Mouse (Mus musculus): ENCODE data around the gene Tmem176b. TPM values are rescaled to one million over a fixed set of nuclear protein-coding genes. Genes with fewer than 3 reads are reported as not detected.
"Not testable (repeated sequence)": the region's sequence is repeated elsewhere in the genome, so short reads cannot be mapped to it uniquely, and the experiment has no call there.

The Tmem176b gene
- polyA plus RNA-seq, 1 experiment from 2014 or later, result 496 TPM

DNA sequence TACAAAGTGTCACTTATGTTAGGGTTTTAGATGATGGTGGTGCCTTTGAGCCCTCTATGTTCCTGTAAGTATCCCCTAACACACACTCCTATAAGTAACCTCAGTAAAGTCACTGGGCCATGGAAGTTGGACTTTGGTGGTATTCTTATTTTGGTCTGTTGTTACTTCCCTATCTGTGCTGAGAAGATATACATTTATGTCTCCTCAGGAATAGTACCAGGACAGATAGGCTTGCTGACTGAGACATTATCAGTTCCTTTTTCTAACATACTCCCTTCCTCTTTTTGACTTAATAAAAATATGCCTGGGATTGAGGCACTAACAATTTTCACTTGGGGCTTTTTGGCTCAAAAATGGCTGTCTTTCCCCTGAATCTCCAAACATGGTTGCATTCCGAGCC is 8.9 kb downstream of the Tmem176b start:
- Histone ChIP-seq H3K27me3 (ENCODE audit: insufficient read depth, low read length) (no peaks in the 10 kb centered on the region), H3K27ac (ENCODE audit: low read length) (no peak overlapping the region), H3K9ac (replicated peaks; ENCODE audit: low read length) (no peak overlapping the region), H3K9me3 (ENCODE audit: low read length) (no peaks in the 10 kb centered on the region), H3K4me1 (ENCODE audit: insufficient read depth, low read length) (0 out of 2 replicates have a peak, but pooled peaks cover 5% of the 10 kb centered on the region), H3K4me3 (ENCODE audit: low read length) (no peak overlapping the region), H3K4me2 (replicated peaks; ENCODE audit: low read depth, low read length) (no peak overlapping the region), H3K36me3 (ENCODE audit: insufficient read depth, low read length) (peaks cover 49% of the 10 kb centered on the region)
- no peak for ATAC-seq (ENCODE audit: low FRiP score, low TSS enrichment)
- 97% methylated on average over 1 of the region's 1 CpGs for WGBS

DNA sequence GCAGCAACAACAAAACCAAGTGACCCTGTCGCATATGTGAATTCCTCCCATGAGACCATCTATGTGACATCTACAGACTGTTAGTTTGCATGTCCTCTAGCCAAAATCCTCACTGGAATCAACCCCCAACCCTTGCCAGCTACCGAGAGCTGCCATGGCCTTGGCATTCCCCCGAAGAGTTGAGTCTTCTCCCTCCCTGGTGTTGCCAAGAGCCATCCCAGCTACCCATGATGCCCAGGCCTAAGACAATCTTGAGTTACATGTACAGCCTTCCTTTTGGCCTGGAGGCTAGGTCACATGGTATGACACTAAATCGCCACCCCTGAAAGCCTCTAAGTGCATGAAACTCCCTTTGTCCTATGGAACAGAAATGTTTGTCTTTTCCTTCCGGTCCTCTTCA is 10.2 kb downstream of the Tmem176b start:
- no peak for ATAC-seq (ENCODE audit: low FRiP score, low TSS enrichment)
- no peak overlapping the region for H3K4me2 ChIP-seq (replicated peaks; ENCODE audit: low read depth, low read length)
- 0 out of 2 replicates have a peak, but pooled peaks cover 5% of the 10 kb centered on the region for H3K4me1 ChIP-seq (ENCODE audit: insufficient read depth, low read length)
- peaks cover 39% of the 10 kb centered on the region for H3K36me3 ChIP-seq (ENCODE audit: insufficient read depth, low read length)
- H3K9ac ChIP-seq (replicated peaks; ENCODE audit: low read length), result no peak overlapping the region
- WGBS, result 87% methylated on average over 5 of the region's 5 CpGs
- no peak overlapping the region for H3K27ac ChIP-seq (ENCODE audit: low read length)
- H3K4me3 ChIP-seq (ENCODE audit: low read length), result no peak overlapping the region
- no peaks in the 10 kb centered on the region for H3K27me3 ChIP-seq (ENCODE audit: insufficient read depth, low read length)
- H3K9me3 ChIP-seq (ENCODE audit: low read length), result no peaks in the 10 kb centered on the region

DNA sequence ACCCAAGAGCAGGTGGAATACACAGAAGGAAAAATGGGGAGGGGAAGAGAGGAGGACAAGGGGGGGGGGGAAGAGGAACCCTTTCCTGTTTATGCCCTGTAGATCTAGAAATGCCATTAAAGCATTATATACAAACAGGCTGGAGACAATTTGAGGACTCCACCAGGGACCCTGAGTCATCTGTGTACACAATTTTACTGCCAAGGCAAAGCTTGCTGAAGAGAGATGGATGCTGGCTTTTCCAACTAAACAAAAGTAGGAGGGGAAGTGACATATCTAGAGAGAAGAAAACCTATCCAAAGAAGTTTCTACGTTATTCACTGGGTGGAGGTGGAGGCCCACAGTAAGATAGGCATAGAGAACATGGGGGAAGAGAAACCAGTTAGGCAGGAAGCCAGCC is 11.1 kb downstream of the Tmem176b start:
- no peak overlapping the region for H3K27ac ChIP-seq (ENCODE audit: low read length)
- ATAC-seq (ENCODE audit: low FRiP score, low TSS enrichment), result no peak

DNA sequence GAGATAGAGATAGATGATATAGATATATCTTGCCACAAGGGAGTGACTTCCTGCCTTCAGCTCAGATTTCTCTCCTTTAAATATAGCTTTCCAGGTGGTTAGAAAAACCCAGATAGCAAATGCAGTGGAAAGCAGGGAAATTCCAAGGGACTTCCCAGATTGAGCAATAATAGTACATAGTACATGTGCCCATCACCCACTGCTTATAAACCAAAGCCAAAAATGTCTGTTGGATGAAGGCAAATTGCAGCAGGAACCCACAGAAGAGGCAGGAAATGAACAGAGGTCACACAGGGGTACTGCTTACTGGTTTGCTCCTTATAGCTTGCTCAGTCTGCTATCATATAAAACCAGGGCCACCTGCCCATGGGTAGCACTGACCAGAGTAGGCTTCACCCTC is 11.6 kb downstream of the Tmem176b start:
- no peaks in the 10 kb centered on the region for H3K27me3 ChIP-seq (ENCODE audit: insufficient read depth, low read length)
- H3K9ac ChIP-seq (replicated peaks; ENCODE audit: low read length), result no peak overlapping the region
- no peak overlapping the region for H3K4me3 ChIP-seq (ENCODE audit: low read length)
- H3K36me3 ChIP-seq (ENCODE audit: insufficient read depth, low read length), result peaks cover 24% of the 10 kb centered on the region
- H3K4me2 ChIP-seq (replicated peaks; ENCODE audit: low read depth, low read length), result no peak overlapping the region
- 0 out of 2 replicates have a peak, but pooled peaks cover 5% of the 10 kb centered on the region for H3K4me1 ChIP-seq (ENCODE audit: insufficient read depth, low read length)
- no peak overlapping the region for H3K27ac ChIP-seq (ENCODE audit: low read length)
- ATAC-seq (ENCODE audit: low FRiP score, low TSS enrichment), result no peak
- H3K9me3 ChIP-seq (ENCODE audit: low read length), result no peaks in the 10 kb centered on the region

More for the DNA sequence above, 11.1 kb downstream of the Tmem176b start:
- Histone ChIP-seq H3K4me2 (replicated peaks; ENCODE audit: low read depth, low read length) (no peak overlapping the region), H3K9me3 (ENCODE audit: low read length) (no peaks in the 10 kb centered on the region), H3K4me3 (ENCODE audit: low read length) (no peak overlapping the region), H3K4me1 (ENCODE audit: insufficient read depth, low read length) (0 out of 2 replicates have a peak, but pooled peaks cover 5% of the 10 kb centered on the region), H3K27me3 (ENCODE audit: insufficient read depth, low read length) (no peaks in the 10 kb centered on the region), H3K9ac (replicated peaks; ENCODE audit: low read length) (no peak overlapping the region), H3K36me3 (ENCODE audit: insufficient read depth, low read length) (peaks cover 30% of the 10 kb centered on the region)
- 40% methylated on average over 1 of the region's 1 CpGs for WGBS

DNA sequence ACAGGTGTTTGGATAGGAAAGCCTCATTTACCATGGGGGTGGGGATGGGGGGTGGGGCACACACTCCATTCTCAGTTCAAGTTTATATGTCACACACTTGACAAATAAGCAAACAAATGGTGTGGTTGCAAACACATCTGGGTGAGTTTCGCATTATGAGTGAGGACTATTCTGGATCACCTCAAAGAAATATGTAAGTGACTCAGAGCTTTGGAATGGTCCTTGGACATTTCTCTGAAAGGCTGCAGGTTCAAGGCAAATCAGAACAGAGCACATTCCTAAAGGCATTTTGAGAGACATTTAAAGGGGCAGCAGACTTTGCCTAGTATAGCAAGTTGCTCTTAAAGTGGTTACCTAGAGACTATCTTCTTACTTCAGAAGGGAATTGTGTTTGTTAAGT is 12.3 kb downstream of the Tmem176b start:
- no peak overlapping the region for H3K4me3 ChIP-seq (ENCODE audit: low read length)
- WGBS, result 75% methylated on average over 1 of the region's 1 CpGs
- H3K27ac ChIP-seq (ENCODE audit: low read length), result no peak overlapping the region
- no peak for ATAC-seq (ENCODE audit: low FRiP score, low TSS enrichment)
- H3K9me3 ChIP-seq (ENCODE audit: low read length), result no peaks in the 10 kb centered on the region
- no peak overlapping the region for H3K9ac ChIP-seq (replicated peaks; ENCODE audit: low read length)
- peaks cover 18% of the 10 kb centered on the region for H3K36me3 ChIP-seq (ENCODE audit: insufficient read depth, low read length)
- H3K27me3 ChIP-seq (ENCODE audit: insufficient read depth, low read length), result no peaks in the 10 kb centered on the region
- 0 out of 2 replicates have a peak, but pooled peaks cover 5% of the 10 kb centered on the region for H3K4me1 ChIP-seq (ENCODE audit: insufficient read depth, low read length)
- H3K4me2 ChIP-seq (replicated peaks; ENCODE audit: low read depth, low read length), result no peak overlapping the region

DNA sequence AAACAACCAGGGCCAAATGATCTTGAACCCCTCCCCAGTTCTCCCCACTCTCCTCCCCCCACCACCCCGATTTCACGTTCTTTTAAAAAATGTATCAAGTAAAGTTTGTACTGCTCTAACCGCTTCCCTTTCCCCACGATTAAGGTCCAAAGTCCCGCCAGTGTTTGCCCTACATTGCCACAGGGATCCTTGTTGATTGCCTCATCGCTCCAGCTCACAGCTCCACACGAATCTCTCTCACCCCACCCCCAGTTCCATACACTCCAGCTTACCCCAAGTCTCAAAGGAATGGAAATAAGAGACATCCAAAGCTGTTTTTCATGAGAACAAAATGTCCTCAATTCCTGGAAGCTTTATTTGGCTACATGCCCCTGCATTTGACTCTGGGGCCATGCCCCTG is 16.3 kb downstream of the Tmem176b start:
- WGBS, result 70% methylated on average over 7 of the region's 7 CpGs
- Histone ChIP-seq H3K9me3 (ENCODE audit: low read length) (no peaks in the 10 kb centered on the region), H3K36me3 (ENCODE audit: insufficient read depth, low read length) (no peaks in the 10 kb centered on the region), H3K9ac (replicated peaks; ENCODE audit: low read length) (no peak overlapping the region), H3K27ac (ENCODE audit: low read length) (no peak overlapping the region), H3K4me1 (ENCODE audit: insufficient read depth, low read length) (peaks cover 7% of the 10 kb centered on the region; the same call in 1 of the 2 replicates), H3K27me3 (ENCODE audit: insufficient read depth, low read length) (no peaks in the 10 kb centered on the region), H3K4me3 (ENCODE audit: low read length) (no peak overlapping the region), H3K4me2 (replicated peaks; ENCODE audit: low read depth, low read length) (no peak overlapping the region)
- ATAC-seq (ENCODE audit: low FRiP score, low TSS enrichment), result no peak

DNA sequence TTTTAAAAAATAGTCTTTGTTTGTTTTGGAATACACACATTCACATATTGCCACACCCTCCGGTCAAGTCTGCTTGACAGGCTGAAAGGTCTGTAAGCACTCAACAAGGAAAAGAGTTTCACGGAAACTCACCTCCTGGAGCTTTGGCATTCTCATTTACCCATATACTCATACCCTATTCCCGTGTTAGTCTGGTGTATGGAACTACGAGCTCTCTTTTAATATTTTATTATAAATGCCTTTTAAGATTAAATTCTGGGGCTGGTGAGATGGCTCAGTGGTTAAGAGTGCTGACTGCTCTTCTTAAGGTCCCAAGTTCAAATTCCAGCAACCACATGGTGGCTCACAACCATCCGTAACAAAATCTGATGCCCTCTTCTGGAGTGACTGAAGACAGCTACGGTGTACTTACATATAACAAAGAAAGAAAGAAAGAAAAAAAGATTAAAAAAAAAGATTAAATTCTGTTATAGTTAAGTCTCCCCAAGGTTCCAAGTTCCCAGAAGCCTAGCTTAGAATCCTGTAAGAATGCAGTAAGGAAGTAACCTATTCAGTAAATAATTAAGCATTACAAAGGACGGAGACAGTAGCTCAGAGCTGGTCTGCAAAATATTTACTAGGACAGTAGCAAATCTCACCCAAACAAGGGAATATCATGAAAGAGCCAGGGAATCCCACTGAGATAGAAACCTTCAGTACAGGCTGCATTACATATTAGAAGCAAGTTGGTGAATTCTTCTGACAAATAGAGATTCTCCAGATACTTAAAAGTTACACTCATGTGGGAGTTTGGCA is 19.1 kb downstream of the Tmem176b start:
- H3K4me1 ChIP-seq (ENCODE audit: insufficient read depth, low read length); H3K27ac ChIP-seq (ENCODE audit: low read length); ATAC-seq (ENCODE audit: low FRiP score, low TSS enrichment); H3K4me2 ChIP-seq (replicated peaks; ENCODE audit: low read depth, low read length); H3K36me3 ChIP-seq (ENCODE audit: insufficient read depth, low read length); H3K4me3 ChIP-seq (ENCODE audit: low read length); H3K9me3 ChIP-seq (ENCODE audit: low read length); H3K27me3 ChIP-seq (ENCODE audit: insufficient read depth, low read length); H3K9ac ChIP-seq (replicated peaks; ENCODE audit: low read length): not testable (repeated sequence)
- WGBS, result 76% methylated on average over 7 of the region's 7 CpGs

DNA sequence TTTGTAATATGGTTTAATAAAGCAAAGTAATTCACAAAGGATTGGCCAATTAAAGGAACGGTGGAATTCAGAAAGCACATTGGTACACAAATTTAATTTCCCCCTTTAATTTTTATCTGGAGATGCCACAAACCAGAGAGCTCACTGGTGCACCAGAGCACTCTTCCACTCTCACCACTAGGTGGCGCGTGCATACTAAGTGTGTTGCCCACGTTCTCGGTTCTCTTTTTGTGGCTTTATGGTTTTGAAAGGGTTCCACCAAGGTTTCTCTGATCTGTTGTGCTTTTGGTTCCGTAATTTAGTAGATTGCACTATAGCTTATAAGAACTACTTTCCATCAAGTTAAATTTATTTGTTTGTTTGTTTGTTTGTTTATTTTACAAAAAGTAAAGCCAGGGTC is 23.5 kb downstream of the Tmem176b start:
- Histone ChIP-seq H3K9ac (replicated peaks; ENCODE audit: low read length) (no peak overlapping the region), H3K4me1 (ENCODE audit: insufficient read depth, low read length) (no peaks in the 10 kb centered on the region), H3K27ac (ENCODE audit: low read length) (no peak overlapping the region), H3K4me2 (replicated peaks; ENCODE audit: low read depth, low read length) (no peak overlapping the region), H3K9me3 (ENCODE audit: low read length) (0 out of 2 replicates have a peak, but pooled peaks cover 3% of the 10 kb centered on the region), H3K27me3 (ENCODE audit: insufficient read depth, low read length) (no peaks in the 10 kb centered on the region), H3K36me3 (ENCODE audit: insufficient read depth, low read length) (no peaks in the 10 kb centered on the region), H3K4me3 (ENCODE audit: low read length) (no peak overlapping the region)
- 6% methylated on average over 6 of the region's 6 CpGs for WGBS
- ATAC-seq (ENCODE audit: low FRiP score, low TSS enrichment), result no peak

DNA sequence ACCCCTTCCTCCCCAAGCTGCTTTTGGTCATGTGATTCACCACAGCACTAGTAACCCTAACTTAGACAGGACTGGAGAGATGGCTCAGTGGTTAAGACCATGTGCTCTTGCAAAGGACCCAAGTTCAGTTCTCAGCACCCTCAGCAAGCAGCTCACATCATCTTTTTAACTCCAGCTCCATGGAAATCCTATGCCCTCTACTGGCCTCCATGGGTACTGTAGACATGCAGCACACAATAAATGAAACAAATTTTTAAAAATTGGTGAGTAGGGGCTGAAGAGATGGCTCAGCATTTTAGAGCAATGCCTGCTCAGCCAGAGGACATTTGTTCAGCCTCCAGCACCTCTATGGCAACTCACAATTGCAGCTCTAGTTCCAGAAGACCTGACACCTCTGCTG is 26.3 kb downstream of the Tmem176b start:
- no peak for ATAC-seq (ENCODE audit: low FRiP score, low TSS enrichment)
- H3K4me2 ChIP-seq (replicated peaks; ENCODE audit: low read depth, low read length), result no peak overlapping the region
- H3K9me3 ChIP-seq (ENCODE audit: low read length), result 0 out of 2 replicates have a peak, but pooled peaks cover 3% of the 10 kb centered on the region
- H3K27me3 ChIP-seq (ENCODE audit: insufficient read depth, low read length), result no peaks in the 10 kb centered on the region
- no peaks in the 10 kb centered on the region for H3K4me1 ChIP-seq (ENCODE audit: insufficient read depth, low read length)
- H3K36me3 ChIP-seq (ENCODE audit: insufficient read depth, low read length), result no peaks in the 10 kb centered on the region
- H3K27ac ChIP-seq (ENCODE audit: low read length), result no peak overlapping the region
- no peak overlapping the region for H3K9ac ChIP-seq (replicated peaks; ENCODE audit: low read length)
- no peak overlapping the region for H3K4me3 ChIP-seq (ENCODE audit: low read length)

DNA sequence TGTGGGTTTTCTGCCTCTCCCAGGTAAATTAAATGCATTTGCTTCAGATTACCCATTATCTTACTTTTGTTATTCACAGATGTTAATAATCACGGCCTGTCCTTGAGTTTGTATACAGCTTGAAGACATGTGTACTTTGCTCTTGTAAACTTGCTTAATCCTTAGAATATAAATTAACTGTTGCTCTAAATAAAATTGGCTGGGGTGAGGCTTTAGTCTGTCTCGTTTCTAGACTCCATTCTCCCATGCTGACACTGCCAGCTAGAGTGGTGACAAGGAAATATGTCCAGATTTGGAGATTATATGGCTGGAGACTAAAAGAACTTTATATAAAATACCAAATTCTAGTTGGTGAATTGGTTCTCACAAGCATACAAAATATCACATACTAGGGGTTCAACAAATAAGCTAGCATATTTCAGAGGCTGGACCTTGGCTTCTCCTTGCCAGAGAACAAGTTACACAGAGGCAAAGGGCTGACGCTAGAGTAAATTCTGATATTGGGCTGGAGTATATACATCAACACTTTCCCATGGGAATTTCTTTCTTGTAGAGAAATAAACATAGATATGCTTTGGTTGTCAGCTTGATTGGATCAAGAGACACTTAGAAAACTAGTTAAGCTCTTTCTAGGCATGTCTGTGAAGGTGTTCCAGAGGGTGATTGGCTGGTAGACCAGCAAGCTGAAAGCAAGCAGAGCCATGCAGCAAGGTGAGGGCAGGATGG is 31.6 kb downstream of the Tmem176b start:
- Histone ChIP-seq H3K4me3 (ENCODE audit: low read length) (no peak overlapping the region), H3K4me1 (ENCODE audit: insufficient read depth, low read length) (no peaks in the 10 kb centered on the region), H3K27ac (ENCODE audit: low read length) (no peak overlapping the region), H3K27me3 (ENCODE audit: insufficient read depth, low read length) (no peaks in the 10 kb centered on the region), H3K9ac (replicated peaks; ENCODE audit: low read length) (no peak overlapping the region), H3K4me2 (replicated peaks; ENCODE audit: low read depth, low read length) (no peak overlapping the region), H3K36me3 (ENCODE audit: insufficient read depth, low read length) (no peaks in the 10 kb centered on the region), H3K9me3 (ENCODE audit: low read length) (peaks cover 5% of the 10 kb centered on the region; the same call in 1 of the 2 replicates)
- no peak for ATAC-seq (ENCODE audit: low FRiP score, low TSS enrichment)
- WGBS, result 78% methylated on average over 3 of the region's 3 CpGs
